Mouse (Mus musculus): ENCODE measurements around the gene Hsd11b1.

Hsd11b1 gene

GRCm38 (mm10) chr1:193200640-193201382 is 63.1 kb downstream of the Hsd11b1 start:
- DNase-seq, result peak in 1 of 2 experiments; percentile 7

GRCm38 (mm10) chr1:193198312-193198711 is 65.6 kb downstream of the Hsd11b1 start:
- no peak for DNase-seq

- no peak for DNase-seq
Observed at GRCm38 (mm10) chr1:193197494-193198205, 66.2 kb downstream of the Hsd11b1 start.

GRCm38 (mm10) chr1:193195169-193195810 is 68.6 kb downstream of the Hsd11b1 start:
- no peak for DNase-seq

- DNase-seq, result no peak
Observed at GRCm38 (mm10) chr1:193194416-193195140, 69.3 kb downstream of the Hsd11b1 start.

- no peak for DNase-seq
Observed at GRCm38 (mm10) chr1:193191675-193192283, 72.1 kb downstream of the Hsd11b1 start.

GRCm38 (mm10) chr1:193189771-193190170 is 74.1 kb downstream of the Hsd11b1 start:
- no peak for DNase-seq

GRCm38 (mm10) chr1:193189151-193189621 is 74.7 kb downstream of the Hsd11b1 start:
- peak in 1 of 2 experiments; percentile 28 for DNase-seq

- DNase-seq, result no peak
Observed at GRCm38 (mm10) chr1:193188257-193188656, 75.6 kb downstream of the Hsd11b1 start.

- no peak for DNase-seq
Observed at GRCm38 (mm10) chr1:193181104-193181503, 82.8 kb downstream of the Hsd11b1 start.

GRCm38 (mm10) chr1:193174143-193174733 is 89.6 kb downstream of the Hsd11b1 start:
- DNase-seq, result no peak

- no peak for DNase-seq
Observed at GRCm38 (mm10) chr1:193173810-193174129, 90.1 kb downstream of the Hsd11b1 start.

GRCm38 (mm10) chr1:193172991-193173809 is 90.7 kb downstream of the Hsd11b1 start:
- DNase-seq, result peak; percentile 98
